Mouse (Mus musculus) urinary bladder, adult 18-20 months (tissue): ENCODE results near the gene Pdzrn4.
A peak's percentile ranks its signal among the peaks of the same experiment; 100 is the strongest.

Experiments used
- DNase-seq, 2 experiments: peaks; one replicate each; pipeline ENCODE4 v3.0.0; 2022; ENCODE audit warnings: low spot score in 2 of 2, mixed read lengths in 2 of 2

The Pdzrn4 gene

DNA sequence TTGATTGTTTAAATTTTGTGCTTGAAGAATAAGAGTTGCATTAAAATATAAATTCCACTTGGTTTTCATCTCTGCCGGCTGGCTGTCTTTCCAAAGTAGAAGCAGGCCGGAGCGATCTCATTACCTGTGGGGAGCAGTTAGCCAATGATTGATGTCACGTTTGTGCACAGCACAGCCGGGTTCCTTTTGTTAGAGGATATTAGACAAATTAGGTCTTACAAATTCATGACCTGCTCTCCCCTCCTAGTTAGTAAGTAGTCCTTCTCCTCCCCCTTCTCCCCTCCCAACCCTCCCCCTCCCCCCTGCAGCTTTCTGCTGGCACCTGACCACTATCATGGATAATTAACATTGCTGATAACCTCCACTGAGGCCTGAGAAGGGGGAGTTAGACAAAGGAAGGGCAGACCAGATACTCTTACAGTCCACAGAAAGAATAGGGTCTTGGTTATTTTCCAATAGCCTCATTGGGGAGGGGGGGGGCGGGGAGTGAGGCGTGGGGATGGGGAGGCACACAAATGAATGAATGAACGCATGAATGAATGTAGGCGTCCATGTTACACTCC is 103.7 kb downstream of the Pdzrn4 start:
- DNase-seq = no peak

DNA sequence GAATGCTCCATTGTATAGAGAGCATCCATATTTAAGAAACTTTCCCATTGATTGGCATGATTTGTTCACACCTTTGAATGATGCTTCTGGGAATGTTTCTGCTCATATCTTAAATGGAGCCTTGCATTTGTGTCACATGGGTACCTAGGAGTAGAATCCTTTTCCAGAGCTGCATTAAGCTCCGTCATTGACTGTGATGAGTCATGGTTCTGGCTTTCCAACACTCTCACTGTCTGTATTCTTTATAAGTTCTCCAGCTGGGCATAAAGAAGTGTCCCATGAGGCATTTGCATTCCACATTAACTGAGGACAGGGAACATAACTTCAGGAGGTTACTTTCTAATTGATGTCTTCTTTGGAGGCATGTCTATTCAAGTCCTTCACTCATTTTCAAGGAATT is 106.1 kb downstream of the Pdzrn4 start:
- DNase-seq = no peak

DNA sequence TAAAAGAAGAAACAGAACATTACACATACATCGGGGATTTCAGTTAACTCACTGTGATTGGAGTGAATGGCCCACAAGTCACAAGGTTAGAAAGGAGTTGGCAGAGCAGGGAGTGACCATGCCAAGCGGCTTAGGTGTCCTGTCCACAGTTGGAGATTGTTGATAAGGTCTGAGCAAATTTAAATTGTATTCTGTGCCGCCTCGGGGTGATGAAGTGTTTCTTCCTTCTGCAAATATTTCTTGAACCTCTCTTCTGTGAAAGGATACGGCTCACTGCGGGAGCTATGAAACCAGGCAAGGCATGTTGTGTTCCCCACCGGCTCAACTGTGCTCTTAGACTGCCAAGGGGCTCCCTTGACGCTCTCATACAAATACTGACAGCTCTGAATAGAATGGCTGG is 112.7 kb downstream of the Pdzrn4 start:
- no peak for DNase-seq

DNA sequence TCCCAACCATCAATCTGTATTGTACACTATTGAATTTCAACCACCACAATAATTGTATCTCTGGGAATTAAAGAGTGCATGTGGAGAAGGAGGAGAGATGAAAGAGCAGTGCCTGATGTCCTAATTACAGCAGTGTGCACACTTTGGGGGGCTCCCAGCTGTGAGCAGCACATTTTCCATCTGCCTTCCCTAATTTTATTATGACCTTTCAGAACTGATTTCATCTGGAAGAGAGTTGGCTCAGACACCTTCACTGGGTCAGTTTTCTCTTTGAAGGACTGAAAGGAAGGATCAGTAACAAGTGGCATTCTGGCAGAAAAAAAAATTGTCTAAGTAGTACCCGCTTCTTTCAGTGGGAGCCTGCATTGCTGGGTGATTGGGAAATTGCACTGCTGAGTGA is 119.0 kb downstream of the Pdzrn4 start:
- DNase-seq = no peak

DNA sequence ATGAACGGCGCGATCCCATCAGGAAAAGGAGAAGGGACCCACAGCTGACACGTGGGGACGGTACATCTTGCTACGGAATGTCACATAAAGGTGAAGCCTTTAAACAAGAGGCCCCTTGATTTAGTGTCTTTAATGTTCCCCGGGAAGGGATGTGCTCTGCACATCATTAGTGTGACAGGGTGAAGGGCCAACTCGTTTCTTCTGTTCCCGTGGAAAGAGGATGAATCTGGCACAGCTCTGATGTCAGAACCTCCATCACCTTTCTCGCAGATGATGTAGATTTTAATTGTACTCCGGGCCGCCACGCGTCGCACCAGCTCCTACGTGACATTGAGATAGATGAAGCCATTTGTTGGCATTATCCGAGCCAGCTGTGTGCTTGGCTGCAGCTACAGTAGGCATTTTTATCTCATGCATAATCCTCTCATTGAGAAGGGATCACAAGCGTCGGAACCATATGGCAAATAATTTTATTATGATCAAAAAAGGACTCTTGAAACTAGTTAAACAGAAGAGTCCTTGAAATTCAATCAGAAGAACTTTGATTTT is 124.1 kb downstream of the Pdzrn4 start:
- DNase-seq = no peak

DNA sequence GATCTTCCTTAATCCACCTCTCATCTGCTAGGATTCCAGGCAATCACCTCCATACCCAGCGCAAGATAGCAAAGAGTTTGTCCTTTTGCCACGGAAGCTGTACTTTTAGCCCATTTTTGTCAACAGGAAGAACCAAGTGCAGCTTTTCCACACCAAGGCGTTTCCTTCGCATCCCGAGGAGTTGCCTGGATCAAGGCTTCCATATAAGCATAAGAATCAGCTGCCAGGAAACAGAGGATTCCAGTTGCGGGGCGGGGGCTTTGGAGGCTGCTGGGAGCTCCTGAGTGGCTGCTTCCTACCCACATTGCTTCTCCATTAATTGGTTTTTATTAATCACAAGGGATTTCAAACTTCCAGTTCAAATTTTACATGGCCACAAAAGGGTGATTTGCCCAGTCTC is 125.0 kb downstream of the Pdzrn4 start:
- no peak for DNase-seq

DNA sequence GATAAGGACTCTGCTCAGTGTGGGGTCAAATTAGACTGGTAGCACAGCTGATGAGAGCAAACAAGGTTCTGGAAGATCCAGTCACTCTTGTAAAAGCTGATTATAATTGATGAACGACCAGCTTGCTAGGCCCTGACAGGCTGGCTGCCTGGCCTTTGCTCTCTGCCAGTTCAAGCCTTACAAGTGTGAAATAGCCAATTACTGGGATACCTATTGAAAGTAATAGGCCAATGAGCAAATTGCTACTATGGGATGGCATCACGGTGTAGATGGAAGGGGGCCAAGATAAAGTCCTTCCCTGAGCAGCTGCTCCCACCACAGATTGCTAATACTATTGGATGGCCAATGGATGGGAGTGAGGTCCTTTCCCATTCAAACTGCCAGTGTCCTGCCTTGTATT is 128.2 kb downstream of the Pdzrn4 start:
- DNase-seq = no peak

DNA sequence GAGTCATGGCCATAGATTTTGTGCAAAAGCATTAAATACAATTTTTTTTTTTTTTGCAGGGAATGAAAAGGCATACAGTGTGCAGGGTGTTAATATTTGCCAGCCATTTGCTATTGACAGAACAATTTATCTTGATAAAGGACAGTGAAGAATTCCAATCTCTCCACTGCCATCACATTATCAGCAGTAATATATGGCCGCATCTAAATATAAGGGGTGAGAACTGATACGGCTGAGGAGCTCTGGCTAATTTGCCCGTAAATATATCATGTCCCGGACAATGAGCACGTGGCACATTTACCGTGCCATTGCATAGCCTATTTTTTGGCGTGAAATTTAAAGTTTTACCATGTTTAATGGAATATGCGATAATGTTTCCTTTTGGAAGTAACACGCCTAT is 128.7 kb downstream of the Pdzrn4 start:
- no peak for DNase-seq

DNA sequence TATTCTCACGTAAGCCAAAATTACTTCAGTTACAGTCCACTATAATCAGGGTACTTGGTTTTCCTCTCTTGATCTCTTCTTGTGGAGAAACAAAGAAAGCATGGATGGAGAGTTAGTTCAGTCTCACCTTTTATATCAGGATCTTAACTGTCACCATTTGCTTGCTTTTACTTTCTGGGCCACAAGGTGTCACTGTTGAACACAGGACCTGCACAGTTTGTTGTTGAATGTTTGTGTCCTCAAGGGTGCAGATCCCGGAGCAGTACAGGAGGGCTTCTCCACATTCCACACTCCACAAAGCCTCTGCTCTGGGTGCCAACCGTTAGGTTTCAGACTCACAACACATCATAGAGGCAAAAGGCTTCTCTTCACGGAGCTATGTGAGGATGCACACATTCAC is 130.1 kb downstream of the Pdzrn4 start:
- DNase-seq = peak in 1 of 2 experiments; percentile 2

DNA sequence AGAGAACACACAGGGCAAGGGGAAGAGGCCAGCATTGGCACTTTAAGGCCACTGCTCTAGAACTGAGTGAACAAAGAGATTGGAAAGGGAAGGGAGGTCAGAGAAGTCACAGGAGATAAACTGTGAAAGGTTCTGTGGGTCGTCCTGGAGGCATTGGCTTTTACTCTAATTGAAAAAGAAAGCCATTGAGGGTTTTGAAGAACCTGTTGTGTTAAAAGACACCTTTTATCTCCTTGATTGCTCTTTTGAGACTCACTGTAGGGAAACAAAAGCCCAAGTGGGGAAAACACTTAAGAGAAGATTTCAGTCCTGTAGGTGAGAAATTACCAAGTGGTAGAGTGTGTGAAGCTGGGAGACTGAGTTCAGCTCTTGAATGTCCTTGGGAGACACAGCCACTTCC is 146.6 kb downstream of the Pdzrn4 start:
- no peak for DNase-seq

DNA sequence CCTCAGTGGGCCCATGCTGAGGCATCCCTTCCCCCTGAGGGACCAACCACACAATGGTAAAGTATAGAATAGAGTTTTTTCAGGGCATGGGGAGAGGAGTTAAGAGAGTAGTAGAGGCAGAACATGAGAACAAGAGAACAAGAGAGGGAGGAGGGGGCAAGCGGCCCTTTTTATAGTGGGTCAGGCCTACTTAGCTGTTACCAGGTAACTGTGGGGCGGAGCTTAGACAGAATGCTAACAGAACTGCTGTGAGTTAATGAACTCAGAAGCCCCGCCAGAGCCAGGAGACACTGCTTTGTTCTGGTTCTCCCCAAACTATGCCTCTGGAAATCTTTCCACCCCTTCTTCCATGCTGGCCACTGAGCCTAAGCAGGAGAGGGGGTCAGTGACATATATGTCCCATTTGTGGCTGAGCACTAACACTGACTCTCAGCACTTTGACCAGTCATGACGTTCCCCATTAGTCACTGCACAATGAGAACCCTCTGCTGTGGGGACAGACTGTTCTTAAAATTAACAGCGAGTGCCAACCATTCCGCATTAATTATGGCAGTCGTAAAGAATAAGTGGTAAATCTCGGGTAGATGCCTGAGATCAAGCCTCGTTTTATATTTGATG is 150.7 kb downstream of the Pdzrn4 start:
- no peak for DNase-seq

DNA sequence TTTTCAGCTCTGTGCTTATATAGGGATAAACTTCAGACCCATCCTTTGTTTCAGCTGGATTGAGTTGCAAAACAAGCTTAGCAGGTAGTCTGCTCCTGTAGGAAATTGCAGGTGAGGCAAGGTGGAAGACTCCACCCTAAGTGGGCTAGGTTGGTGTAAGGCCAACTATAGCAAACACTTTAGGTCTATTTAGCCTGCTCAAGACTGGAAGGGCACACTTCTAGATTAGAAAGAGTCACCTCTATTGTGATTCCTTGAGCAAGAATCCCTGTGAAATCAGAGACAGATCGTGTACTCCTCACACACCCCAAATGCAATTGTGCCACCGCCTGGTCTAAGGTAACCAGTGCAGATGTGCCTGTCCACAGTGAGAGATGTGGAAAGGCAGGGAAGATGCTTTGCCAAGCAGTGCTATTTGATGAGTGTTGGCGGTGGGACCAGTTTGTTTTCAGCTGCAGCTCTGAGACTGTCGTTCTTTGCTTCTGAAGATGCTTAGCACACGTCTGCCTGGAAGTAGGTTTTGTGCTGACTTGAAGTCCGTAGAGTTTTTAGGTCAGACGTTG is 158.4 kb downstream of the Pdzrn4 start:
- DNase-seq = no peak

DNA sequence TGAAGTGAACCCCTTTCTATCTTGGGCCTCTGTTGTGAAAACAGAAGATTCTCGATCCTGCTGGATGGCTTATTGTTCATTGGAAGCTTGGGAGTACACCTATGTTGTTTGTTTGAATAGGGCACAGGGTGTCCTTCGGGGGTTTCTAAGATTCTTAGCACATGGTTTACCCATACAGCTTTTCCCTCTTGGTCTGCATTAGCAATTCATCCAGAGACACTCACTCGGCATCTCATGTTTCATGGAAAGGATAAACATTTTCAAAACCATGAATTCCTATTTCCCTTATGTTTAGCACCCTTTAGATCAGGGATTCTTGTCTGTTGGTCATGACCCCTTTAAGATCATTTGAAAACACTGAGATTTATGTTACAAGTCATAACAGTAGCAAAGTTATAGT is 159.0 kb downstream of the Pdzrn4 start:
- no peak for DNase-seq

DNA sequence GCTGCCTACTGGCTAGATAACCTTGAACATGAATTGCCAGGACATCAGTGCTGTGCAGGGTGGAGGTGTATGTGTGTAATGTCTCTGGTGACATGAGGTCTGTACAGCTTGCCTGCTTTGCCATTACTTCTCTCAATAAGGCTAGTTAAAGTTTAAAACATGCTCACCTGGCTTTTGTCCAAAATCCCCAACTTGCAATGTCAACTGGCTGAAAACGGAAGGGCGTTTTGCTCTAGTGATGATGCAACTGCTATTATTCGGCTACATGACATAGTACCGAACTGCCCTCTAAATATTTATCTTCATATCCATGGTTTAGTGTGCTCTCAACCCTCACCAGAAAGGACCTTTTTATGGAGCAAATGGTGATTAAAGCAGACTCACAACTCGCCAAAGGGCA is 161.9 kb downstream of the Pdzrn4 start:
- no peak for DNase-seq

DNA sequence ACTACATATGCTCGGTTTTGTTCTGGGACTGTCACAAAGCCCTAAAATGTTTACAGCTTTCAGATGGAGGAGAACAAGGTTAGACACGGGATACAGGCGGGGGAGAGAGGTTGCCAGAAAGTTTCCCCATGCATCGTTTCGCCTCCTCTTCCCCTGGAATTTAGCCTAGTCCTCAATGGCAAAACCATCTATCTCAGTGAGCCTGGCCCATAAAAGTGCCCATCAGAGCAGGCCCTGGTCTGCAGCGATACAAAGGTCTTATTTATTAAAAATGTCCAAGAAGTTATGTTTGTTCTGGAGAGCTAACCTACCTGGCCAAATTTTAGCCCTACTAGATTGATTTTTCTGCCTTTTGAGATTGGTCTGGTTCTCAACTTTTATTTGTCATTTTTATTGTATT is 165.5 kb downstream of the Pdzrn4 start:
- no peak for DNase-seq

DNA sequence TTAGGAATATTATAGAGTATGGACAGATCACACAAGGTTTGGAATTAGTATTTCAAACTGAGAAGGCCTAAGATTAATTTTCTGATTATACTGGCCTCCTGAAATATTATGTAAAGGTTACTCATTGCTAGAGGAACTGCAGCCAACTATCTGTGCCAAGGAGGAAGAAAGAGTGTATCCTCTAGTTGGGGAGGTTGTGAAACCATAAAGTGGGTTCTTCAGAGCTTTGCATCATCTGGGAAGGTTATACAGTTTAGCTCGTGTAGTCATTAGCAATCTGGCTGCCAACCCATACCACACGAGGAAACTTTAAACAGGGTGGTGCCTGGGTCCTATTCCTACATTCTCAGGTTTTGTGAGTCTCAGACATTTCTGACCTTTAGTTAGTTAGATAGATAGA is 166.9 kb downstream of the Pdzrn4 start:
- no peak for DNase-seq

DNA sequence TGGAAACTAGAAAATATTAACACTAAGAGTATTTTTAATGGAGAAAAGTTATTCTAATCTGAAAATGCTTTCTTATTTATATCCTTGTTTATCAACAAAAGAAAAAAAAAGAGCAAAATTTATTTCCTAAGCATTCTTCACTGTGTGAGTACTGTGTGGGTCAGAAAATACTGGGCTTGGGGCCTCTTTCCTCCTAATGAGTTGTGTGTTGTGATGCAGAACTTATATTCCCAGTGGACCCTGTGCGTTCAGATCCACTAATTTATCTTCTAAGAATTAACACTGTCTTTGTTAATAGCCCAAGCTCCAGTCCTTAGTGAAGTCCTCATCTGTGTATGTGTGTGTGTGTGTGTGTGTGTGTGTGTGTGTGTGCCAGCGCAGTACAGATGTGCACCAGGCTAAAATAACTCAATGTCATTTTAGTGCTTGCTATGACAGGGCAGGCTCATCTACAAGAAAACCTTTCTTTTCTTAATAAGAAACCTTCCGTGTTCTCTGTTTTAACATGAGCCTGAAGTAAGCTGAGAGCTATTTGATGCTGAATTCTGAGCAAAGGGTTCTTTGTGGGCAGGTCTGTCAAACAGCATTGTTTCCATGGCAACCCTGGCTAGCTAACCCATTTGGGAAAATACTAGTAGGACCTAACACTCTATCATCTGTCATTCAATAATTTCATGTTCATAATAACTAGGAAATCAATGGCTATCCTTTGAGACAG is 174.0 kb downstream of the Pdzrn4 start:
- no peak for DNase-seq

DNA sequence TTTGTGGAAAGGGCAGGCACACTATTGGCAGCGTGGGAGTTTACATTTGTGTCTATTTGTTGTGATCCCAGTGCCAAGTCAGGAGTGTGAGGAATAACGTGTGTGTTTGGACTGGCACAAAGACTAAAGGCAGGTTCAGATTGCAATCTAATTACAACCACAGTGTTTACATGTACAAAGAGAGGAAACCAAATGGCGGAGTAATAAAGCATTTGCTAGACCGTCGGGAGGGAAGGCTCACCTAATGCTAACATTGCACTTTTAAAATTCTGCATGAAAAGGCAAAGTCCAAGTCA is 174.5 kb downstream of the Pdzrn4 start:
- DNase-seq = no peak

DNA sequence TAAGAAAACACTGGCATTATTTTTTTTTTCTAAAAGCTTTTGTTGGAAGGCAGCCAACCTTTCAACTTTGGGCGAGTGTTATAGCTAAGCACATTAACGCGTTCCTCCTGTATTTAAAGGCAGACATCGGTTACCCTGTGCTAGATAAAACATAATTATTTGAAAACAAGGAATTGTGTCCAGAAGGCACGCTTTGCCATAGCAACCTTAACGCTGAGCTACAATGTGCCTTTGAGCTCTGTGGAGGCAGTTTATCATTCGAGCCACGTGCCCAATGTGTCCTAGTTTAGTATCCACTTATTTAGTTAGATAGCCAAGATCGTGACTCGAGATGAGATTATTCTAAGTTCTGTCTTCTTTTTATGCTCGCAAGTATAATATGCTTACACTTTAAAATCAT is 180.8 kb downstream of the Pdzrn4 start:
- no peak for DNase-seq

DNA sequence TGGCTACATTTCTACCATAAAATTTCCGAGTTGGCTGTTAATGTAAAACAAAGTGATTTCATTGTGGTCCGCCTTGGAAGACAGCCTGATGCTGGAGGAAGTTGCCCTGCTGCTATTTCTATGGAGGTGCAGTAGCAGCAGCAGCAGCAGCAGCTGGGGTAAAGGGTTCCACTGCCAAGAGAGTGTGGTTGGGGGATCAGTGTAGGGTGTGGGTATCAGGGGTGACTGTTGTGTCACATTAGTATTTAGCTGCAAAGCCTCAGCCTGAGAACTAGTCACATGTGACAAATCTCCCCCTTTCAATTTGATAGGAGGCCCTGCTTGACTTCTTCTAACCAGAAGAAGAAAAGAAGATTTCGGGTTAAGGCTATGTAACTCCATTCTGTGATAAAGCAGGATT is 183.5 kb downstream of the Pdzrn4 start:
- DNase-seq = no peak

DNA sequence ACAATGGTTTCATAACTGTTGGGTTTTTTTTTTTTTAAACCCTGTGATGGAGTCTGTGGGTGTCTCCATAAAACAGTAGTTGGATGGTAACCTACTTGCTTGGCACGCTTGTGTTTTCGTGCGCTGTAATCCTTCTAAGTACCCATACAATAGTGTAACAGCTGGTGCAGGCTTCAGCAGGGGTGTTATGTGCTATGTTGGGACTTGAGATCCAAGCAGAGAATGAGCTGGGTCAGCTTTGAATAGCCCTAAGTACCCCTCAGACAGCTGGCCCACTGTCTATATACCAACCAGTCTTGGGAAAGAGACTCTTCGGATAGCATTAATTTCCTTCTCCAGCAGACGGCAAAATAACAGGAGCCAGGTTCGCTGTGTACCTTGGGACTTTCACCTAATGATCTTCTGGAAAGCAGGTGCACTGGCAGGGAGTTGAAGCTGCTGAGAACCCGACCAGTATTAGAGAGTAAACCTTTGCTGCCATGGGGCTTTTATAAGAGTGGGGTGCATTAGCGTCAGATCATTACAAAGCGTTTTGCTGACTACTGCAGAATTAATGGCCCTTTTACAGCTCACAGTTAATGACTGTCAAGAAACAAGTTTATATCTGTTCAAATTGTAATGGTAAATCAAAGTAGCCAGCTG is 184.2 kb downstream of the Pdzrn4 start:
- DNase-seq = no peak

DNA sequence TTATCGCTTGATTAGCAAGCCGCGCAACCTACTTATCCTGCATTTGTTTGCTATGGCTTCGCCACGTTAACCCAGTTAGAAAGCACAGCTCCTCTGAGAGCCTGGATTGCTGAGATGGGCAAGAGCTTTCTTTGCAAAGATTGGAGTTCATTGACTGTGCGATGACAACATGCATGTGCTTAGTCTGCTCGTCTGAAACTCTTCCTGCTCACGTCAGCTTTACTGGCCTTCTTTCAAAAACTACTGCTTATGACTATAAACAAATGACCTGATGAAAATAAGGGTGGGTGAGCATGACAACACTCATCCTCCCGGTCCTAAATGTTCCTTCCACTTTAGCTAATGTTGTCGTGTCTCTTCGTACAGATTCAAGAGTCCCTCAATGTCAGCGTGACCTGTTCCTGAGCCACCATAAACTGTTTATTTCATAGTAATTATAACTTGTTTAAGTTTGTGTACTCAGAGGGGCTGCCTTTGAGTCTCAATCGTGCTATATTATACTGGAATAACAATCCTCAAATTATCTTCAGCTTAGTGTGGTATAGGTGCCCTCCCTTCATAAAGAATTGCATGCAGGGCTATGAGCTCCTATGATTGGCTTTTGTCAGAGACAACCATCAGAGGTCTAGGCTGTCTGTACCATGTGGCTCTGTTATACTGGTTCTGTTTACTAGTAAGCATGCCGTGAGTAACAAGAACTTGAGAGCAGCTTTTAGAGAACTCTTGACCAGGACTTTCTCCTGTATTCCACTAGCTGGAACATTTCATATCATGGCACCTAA is 187.9 kb downstream of the Pdzrn4 start:
- DNase-seq = no peak
